Mouse (Mus musculus) megakaryocyte-erythroid progenitor cell, adult 5-6 weeks (primary cell): ENCODE results near the gene Olfml3. TPM values are rescaled to one million over a fixed set of nuclear protein-coding genes. Genes with fewer than 3 reads are reported as not detected.

ENCODE experiments used
- ATAC-seq: replicated peaks from 2 replicates; pipeline ENCODE4 v1.8.0; 2016; ENCODE audit warnings: mild to moderate bottlenecking, inconsistent platforms; ENCODE audit not compliant: severe bottlenecking, poor library complexity, low FRiP score, low TSS enrichment
- total RNA-seq, 2 experiments: library from RNA; stranded (forward) in 1 of 2; stranded (reverse) in 1 of 2; fragments of 200-1000, 215-1000 nt in 1 of 2; fragments of >200 nt in 1 of 2; fragmentation: Nextera tagmentation in 1 of 2; gene quantifications; 2 replicates each; pipeline ENCODE4 v1.2.3; 2014 to 2017

Olfml3 gene
- not detected in 2 replicates for total RNA-seq (2014; fragmentation: Nextera tagmentation)
- total RNA-seq (2017), result 0.56 TPM in 1 of 2 replicates, not detected in the other

DNA sequence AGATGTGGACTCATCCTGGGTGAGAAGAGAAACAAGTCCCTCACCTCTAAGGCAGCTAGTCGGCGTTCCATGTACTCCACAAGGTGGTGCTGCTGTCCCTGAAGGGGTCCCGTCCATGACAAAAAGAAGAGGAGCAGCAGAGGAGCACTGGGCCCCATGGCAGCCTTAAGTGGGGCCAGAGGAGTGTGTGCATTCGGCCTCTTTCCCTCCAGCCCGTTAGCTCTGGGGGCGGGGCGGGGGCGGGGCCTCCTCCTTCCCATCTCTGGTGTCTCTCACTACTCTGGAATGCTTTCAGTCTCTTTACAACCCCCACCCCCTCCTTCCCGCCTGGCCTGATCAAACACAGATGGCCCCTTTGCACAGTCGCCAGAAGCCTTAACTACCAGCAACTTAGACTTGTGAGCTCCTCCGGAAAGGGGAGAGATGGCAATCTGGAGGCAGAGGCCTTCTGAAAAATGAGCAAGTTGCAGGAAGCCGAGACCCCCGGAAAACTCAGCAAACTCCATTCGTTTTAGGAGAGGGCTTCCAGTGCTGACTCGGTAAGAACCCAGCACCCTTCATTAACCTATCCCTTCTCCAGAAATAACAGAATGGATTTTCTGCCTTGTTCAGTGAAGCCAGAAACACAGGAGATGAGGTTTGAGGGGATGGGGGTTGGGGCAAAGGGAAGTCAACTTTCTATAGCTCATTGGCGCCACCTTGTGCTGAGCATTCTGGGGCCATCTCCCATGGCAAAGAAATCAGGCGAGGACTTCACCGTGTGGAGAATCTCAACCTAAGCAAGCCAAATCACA, at the start of gene Olfml3:
Gene Olfml3, minus strand, starts transcription at position 224 of the 794 bp plus-strand sequence.
- peak; percentile 81 for ATAC-seq

DNA sequence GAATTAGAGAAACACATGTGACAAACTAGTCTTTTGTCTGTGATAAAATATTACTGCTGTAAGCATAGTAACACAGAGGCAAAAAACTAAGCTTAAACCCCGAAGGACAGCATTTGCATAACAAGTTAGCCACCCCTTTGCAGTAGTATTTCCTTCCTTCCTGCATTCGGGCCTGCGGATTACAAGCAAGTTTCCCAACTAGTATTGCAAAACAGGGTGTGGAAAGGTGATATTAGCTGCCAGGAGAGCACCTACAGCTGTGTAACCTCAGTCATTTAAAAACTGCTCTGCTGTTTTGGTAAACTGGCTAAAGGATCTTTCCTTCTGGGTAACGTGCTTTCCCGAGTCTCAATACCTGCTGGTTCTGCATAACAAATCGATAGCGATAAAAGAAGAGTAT, 49.4 kb upstream of the Olfml3 start:
- ATAC-seq, result no peak

DNA sequence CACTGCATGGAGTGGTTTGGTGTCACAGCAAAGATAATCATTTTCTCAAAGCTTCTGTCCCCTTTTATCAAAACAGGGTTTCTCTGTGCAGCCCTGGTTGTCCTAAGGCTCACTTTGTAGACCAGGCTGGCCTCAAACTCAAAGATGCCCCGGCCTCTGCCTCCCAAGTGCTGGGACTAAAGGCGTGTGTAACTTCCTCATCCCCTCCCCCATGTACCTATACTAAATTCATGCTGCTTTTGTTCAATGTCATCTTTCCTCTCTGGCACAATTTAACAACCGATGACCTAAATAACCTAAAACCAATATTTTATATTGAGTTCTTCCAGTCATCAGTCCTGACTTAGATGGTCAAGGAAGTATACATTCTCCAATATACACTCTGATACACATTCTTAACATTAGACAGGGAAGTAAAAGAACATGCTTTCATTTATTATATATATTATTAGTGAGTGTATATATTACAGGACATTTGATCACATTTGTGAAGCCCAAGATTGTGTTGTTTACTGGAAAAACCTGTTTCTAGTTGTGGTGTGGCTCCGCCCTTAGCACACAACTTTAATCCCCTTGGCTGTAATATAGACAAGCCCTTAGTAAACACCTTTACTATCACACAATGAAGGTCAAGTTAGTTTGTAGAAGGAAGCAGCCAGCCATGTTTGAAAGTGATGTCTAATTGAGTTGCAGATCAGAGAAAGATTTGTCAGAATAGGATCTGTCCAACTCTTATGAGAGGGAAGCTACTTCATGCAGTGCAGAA, 45.2 kb upstream of the Olfml3 start:
- no peak for ATAC-seq

DNA sequence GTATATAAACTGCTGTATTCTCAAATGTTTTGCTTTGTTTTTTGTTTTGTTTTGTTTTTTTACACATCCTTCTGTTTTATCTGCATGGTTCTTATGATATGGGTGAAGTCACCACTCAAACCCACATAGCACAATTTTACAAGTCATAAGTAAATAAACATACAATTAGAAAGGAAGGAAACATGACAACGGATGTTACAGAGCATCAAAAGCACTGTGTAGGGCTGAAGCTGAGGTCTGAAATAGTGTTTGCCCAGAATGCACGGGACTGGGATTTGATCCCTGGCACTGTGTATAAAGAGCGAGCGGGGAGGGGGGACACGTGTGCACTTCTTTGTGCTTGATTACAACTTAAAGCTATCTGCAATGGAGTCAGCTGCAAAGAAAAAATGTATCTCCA, 43.0 kb upstream of the Olfml3 start:
- ATAC-seq, result no peak

DNA sequence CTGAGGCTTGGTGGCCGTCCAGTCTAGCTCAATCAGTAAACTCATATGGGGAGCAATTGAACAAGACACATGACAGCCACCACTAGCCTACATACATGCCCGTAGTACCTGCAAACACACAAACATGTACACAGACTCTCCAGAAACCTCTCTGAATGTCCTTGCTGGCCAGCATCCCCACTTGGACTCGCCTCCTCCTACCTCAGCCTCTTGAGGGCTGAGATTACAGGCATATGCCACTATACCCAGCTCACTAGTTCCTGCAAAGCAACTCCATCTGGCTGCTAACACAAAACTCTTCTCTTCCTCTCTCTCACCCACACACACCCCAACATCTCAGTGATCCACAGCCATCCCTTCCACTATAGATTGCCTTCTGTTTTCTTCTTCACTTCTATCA, 42.5 kb upstream of the Olfml3 start:
- peak; percentile 23; the same call in 1 of the 2 replicates for ATAC-seq

DNA sequence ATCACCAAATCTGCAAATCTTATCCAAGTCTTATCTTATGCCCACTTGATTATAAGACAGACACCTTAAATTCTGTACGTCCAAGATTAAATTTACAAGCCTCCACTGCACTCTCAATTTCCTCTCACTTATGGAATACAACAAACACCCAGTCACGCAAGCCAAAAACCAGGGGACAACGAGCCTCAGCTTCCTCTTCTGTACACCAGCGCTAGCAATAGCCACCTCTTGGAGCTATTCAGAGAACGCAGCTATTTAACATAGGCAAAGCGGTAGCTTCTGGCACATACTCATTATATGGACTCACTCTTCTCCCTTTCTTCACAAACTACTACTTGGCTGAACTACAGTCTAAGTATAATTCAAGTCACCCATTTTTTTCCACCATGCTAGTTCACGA, 41.4 kb upstream of the Olfml3 start:
- ATAC-seq, result no peak

DNA sequence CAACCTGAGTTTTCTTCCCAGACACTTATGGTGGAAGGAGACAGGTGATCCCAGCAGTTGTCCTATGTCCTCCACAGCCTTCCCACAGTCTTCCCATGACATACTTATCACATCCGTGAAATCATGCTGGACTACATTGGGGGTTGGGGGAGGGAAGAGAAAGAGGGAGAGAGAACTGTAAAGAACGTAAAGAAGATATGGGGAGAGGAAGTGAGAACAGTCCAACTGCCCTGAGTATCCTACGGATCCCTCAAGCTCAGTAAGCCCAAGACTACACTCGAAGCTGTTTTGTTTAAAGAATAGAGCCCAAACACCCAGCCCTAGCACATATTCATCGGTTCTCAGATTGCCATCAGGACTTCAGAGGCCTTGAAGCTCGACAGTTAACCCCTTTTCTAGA, 40.9 kb upstream of the Olfml3 start:
- ATAC-seq, result no peak

DNA sequence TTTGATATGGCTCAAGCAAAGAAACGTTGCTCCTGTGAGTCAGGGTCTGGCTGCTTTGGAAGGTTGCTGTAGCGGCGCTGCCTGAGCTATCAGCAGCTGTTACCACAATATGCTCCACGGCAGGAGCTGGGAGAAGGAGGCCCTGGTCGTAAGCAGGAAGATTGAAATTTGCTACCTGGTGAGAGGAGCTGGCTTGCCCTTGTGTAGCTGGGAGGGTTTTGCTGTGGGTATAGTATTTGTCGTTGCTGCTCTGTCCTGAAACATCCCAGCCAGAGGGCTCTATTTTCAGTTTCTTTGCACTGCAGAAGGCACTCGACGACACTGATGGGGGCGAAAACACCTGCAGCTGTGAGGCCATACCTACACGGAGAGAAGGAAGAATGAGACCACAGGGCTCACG, 40.1 kb upstream of the Olfml3 start:
- no peak for ATAC-seq

DNA sequence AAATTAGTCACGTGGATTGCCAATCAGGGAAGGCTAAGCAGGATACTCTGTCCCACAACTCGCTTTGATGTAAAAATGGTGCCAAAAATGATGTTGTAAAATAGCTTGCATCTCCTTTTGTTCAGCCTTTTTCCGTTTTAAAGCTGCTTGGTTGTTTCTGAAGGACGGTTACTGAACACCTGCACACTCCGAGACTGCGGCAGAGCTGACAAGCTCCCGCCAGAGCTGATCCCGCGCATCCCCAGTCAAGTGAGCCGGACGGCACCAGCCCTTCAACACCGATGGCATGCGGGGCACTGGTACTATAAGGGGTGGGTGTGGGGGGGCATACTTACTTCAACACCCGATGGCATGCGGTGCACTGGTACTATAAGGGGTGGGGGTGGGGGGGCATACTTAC, 36.2 kb upstream of the Olfml3 start:
- no peak for ATAC-seq

DNA sequence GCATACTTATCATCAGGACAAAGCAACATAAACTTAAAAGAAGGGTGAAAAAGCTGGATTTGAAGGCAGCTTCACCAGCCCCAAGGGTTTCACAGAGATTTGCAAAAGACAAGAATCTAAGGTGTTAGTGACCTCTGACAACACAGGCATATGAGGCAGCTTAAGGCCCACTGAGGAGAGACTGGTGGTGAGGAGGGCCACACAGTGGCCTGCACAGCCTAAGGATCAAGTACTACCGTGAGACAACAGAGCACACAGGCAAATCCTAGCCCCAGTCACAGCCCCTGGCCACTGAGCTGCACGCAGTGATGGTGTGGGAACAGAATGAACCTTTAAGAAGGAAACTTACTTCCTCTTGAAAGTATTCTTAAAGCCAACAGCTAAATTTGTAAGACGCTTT, 35.7 kb upstream of the Olfml3 start:
- ATAC-seq, result 0 out of 2 replicates have a peak, but pooled peaks have one; percentile 35

DNA sequence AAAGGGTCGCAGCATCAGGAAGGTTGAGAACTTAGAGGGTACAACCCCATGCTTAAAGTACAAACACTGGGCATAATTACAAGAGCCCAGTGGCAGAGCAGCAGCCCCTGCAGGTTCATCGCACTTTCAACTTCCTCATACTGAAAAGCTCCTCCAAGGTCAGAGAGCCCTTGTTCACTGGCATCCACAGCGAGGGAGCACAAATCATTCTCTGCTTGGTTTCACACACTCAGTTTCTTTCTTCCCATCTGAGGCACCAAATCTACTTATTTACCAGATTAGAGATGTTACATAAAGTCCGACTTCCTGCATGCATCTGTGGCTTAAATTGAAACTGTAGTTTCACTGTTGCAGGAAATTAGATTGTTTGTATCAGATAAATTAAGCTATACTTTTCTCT, 35.0 kb upstream of the Olfml3 start:
- ATAC-seq, result 0 out of 2 replicates have a peak, but pooled peaks have one; percentile 17

DNA sequence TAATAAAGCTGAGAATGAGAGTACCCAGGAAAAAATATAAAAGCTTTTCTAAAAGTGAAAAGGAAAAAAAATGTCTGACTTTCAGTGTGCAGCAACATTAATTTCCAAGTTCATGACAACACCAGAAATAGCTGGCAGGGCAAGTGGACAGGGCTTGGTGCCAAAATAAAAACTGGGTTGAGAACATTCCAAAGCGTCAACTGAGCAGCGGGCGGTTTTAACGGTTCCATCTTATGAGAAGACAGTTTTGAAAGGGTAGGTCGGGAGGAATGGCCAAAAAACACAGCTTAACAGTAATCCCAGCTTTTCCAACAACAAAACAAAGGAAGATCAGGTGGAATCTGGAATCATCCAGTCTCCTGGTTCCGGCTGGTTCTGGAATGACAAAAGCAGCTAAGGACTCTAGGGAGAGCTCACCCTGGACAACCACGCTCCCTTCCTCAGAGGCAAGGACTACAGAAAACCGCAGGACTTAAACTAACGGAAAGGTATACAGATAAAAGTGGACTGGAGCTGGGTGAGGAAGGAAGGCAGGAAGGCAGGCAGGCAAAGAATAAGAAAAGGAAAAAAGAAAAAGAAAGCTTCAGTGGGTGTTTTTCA, 33.8 kb upstream of the Olfml3 start:
- peak; percentile 62; the same call in 1 of the 2 replicates for ATAC-seq

DNA sequence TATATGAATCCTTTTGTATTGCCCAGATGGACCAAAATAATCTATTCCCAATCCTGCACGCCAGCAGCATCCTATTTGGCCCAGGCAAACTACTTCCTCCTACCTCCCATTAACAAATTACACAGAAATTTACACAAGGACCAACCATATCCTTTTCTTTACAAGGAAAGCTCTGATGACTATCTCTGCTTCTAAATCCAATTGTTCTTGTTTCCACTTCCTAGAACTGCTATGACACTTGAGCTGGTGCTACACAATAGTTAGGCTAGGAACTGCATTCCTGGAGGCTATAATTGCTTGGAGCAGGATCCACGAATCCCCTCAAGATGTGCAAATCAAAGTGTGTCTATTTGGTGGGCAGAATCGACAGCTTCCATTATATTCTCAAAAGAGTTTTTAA, 29.0 kb upstream of the Olfml3 start:
- no peak for ATAC-seq

DNA sequence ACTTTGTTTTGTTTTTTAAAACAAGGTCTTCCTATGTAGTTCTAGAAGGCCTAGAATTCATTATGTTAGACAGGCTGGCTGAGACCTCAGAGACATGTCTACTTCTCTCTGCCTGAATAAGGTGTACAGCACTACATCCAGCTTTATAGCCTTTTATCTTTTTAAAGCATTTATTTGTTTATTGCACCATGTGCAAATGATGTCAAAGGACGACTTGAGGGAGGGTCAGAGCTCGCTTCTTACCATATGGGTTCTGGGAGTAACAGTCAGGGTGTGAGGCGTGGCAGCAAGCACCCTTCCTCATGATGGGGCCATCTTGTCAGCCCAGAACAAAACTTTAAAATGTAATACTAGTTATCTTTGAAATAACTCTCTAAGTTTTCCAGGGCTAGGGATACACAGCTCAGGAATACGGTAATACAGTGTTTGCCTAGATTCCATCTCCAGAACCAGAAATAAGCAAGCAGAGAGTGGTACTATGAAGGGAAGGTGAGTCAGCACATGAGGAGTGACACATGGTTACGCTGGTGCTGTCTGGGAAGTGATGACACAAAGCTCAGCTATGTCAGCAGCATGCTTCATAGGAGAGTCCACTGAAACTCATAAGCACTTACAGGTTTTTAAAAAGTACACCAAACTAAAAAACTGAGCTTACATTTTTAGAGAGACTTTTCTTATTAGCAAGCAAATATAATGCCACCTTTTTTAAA, 21.6 kb upstream of the Olfml3 start:
- ATAC-seq, result no peak

DNA sequence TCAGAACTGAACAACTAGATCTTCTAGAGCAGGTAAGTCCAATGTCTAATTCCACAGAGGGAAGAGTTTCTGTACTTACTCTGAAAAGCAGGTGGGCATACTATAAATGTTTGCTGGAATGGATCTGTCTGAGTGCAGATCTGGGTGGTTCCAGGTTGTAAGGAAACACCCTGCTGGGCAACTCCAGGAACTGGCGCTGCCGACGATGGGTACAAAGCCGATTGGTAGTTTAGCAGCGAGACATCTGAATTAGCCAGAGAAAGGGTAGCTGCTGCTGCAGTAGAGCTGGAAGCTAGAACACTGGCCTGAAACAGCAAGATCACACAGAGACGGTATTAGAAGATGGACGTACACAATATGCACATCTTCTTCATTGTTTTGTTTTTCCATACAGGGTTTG, 20.7 kb upstream of the Olfml3 start:
- ATAC-seq, result no peak

DNA sequence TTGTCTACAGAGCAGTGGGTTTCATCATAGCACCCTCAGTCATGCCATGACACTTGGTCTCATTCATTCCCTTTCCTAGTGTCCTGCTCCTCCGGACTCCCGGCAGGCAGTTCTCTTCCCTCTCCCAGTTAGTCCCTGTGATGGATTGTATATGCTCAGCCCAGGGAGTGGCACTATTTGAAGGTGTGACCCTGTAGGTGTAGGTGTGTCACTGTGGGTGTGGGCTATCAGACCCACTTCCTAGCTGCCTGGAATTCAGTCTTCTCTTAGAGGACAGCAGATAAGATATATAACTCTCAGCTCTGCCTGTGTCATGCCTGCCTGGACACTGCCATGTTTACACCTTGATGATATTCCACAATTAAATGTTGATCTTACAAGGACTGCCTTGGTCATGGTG, 19.1 kb upstream of the Olfml3 start:
- ATAC-seq, result no peak

DNA sequence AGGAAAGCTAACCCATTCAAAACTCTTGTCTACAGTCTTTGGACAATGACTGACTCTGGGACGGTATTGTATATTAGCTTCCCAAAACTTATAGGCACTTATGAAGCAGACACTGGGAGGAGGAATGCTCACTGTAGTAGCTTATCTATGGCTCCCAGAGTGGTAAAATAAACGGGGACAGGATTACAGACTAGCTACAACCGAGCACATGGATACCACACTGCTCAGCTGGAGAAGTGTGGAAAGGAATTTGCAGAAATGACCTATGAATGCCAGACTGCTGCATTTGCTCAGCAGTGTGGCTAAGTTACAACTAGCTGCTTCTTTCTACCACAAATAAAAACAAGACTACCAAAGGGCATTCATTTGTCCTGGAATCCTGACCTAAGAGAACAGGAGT, 17.6 kb upstream of the Olfml3 start:
- ATAC-seq, result no peak

DNA sequence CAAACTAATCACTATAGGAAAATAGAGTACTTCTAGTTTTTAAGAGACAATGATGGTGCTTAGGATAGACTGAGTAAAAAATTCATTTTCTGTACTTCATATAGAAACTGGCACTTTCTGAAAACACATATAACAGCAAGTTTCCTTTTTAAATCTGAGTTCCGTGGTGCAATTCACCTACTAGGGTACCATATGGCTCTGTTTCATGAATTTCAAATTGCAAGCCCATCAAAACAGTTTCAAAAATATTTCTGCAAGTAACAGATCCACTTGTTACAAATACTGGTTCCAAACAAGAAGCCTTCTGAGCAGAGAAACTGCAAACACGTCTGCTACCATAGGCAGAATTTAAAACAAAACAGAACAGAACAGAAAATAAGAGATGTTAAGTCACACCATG, 13.8 kb upstream of the Olfml3 start:
- ATAC-seq, result no peak

DNA sequence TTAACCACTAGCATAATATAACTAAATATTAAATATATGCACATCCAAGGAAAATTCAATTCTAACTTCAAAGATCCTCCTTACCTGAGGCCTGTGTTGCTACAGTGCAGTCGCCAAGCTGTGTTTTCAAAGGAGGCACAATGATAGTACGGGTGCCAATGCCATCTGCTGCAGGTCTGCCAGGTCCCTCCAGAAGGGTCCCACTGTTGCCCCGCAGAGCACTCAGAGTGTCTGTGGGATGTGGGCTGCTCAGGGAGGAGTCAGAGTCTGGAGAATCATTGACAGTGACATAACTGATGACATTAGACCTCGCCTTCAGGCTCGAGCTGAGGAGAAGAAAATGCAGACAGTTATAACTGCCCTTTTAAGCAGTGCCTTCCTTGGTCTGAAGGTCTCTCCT, 8.9 kb upstream of the Olfml3 start:
- ATAC-seq, result no peak
